In the genomic region with DNA sequence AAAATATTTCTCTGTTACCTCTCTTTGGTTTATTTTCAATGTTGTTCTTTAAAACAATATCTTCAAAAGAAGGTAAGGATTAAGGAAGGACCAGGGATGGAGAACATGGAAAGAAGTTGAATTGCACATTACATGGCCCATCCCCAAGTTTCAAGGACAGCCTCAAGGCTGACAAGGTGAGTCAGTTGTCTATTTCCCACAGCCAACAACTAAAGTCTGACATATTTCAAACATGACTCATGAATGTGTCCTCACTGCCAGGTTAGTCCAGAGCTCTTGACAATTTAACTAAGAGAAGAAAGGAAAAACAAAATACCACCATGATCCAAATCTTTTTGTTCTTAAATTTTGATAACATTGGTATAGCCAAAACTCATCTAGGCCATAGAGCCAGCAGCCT, we compare ENCODE assay signal across 25 mouse cellular contexts.
"Had no signal": no experiment of that assay in that cellular context is flagged by ENCODE, and none has a peak within 500 bp of the region (broad histone marks: within the 10 kb centered on the region; RNA-seq: fewer than 3 reads in every experiment).

No protein-coding gene starts in this region.

- H3K27ac ChIP-seq: heart, adult 2 months; heart, embryonic 13.5 days; heart, embryonic 15.5 days; hindbrain, embryonic 13.5 days; hindbrain, embryonic 15.5 days; hindbrain, postnatal 0 days; kidney, embryonic 15.5 days; kidney, postnatal 0 days; limb, embryonic 13.5 days; limb, embryonic 15.5 days; liver, embryonic 12.5 days; liver, embryonic 14.5 days had no signal

- ATAC-seq: hindbrain, postnatal 0 days; intestine, embryonic 16.5 days; liver, embryonic 12.5 days had no signal

- H3K27me3 ChIP-seq: heart, embryonic 13.5 days; heart, embryonic 15.5 days; hindbrain, embryonic 13.5 days; hindbrain, embryonic 15.5 days; kidney, embryonic 15.5 days; limb, embryonic 13.5 days; limb, embryonic 15.5 days; liver, embryonic 12.5 days had no signal

- DNase-seq: gastrocnemius, postnatal 14 days; gastrocnemius, postnatal 36 days; heart, adult 2 months; heart, postnatal 14 days; heart, postnatal 36 days; kidney, adult 11 months; kidney, adult 2 months; kidney, adult 9 months; kidney, postnatal 14 days; kidney, postnatal 36 days; layer of hippocampus, adult 9-11 months; layer of hippocampus, postnatal 36 days; left cerebral cortex, postnatal 4 days had no signal

- H3K4me3 ChIP-seq: heart, adult 2 months; heart, embryonic 13.5 days; heart, embryonic 15.5 days; hindbrain, embryonic 13.5 days; hindbrain, embryonic 15.5 days; kidney, embryonic 15.5 days; limb, embryonic 13.5 days; limb, embryonic 15.5 days; liver, embryonic 12.5 days had no signal
